Mouse (Mus musculus): ENCODE results near the gene Barx2.

DNA sequence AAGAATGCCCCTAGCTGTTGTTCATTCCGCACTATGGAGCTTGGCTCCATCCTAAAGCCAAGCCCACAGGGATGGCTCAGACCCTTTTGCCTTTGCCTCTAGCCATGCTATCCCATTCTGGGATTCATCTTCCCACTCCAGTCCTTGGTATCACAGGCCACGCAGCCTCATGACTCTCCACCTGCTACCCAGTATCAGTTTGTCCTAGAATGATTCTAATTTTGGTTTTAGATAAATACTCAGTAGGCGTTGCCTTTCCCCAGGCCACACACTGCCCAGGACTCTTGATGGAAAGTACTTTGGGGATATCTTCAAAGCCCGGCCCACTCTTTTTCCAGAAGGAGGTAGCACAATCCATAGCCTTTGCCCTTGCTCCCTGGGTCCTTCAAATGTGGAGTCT is 72.7 kb downstream of the Barx2 start:
- TF ChIP-seq CTCF (IDR thresholded peaks at IDR 0.05; ENCODE audit: borderline replicate concordance, insufficient read depth, low read depth, low read length), result no peak
- no peak for TF ChIP-seq POLR2A (IDR thresholded peaks at IDR 0.05; ENCODE audit: borderline replicate concordance, insufficient read depth, low read length)
